23 mouse cellular contexts compared by ENCODE assay signal in genomic region chr2:114803241-114803640, GRCm38 (mm10).
DNase-seq lines count a peak whose midpoint lies in the region; ATAC-seq lines count a peak whose summit lies in the region.
"Had no signal": no experiment of that assay in that cellular context is flagged by ENCODE, and none has a peak within 500 bp of the region (broad histone marks: within the 10 kb centered on the region; RNA-seq: fewer than 3 reads in every experiment).

No protein-coding gene starts in this region.

- H3K9me3 ChIP-seq in lung, embryonic 16.5 days (ENCODE audit: control insufficient read depth, low read length), result no peaks in the 10 kb centered on the region
- no peaks in the 10 kb centered on the region for H3K9me3 ChIP-seq in liver, embryonic 12.5 days (replicated peaks)
- H3K9me3 ChIP-seq: forebrain, embryonic 10.5 days; forebrain, embryonic 13.5 days; G1E; hindbrain, embryonic 12.5 days had no signal

- no peak overlapping the region for H3K4me3 ChIP-seq in lung, embryonic 16.5 days (ENCODE audit: low read length)
- no peak overlapping the region for H3K4me3 ChIP-seq in liver, embryonic 12.5 days
- H3K4me3 ChIP-seq: forebrain, embryonic 10.5 days; forebrain, embryonic 13.5 days; hindbrain, embryonic 12.5 days had no signal

- no peak overlapping the region for H3K9ac ChIP-seq in lung, embryonic 16.5 days (ENCODE audit: low read length)
- H3K9ac ChIP-seq in liver, embryonic 12.5 days, result no peak overlapping the region
- H3K9ac ChIP-seq: forebrain, embryonic 13.5 days; hindbrain, embryonic 12.5 days had no signal

- no peaks in the 10 kb centered on the region for H3K36me3 ChIP-seq in lung, embryonic 16.5 days (ENCODE audit: control insufficient read depth, insufficient read depth, low read length)
- no peaks in the 10 kb centered on the region for H3K36me3 ChIP-seq in liver, embryonic 12.5 days
- H3K36me3 ChIP-seq: forebrain, embryonic 10.5 days; G1E; hindbrain, embryonic 12.5 days had no signal

- no peaks in the 10 kb centered on the region for H3K4me1 ChIP-seq in lung, embryonic 16.5 days (replicated peaks; ENCODE audit: control insufficient read depth, insufficient read depth, low read length)
- no peaks in the 10 kb centered on the region for H3K4me1 ChIP-seq in liver, embryonic 12.5 days
- H3K4me1 ChIP-seq: forebrain, embryonic 10.5 days; forebrain, embryonic 13.5 days; hindbrain, embryonic 12.5 days had no signal

- 0 out of 2 replicates have a peak overlapping the region, but pooled peaks have one; percentile 13 for H3K27ac ChIP-seq in lung, embryonic 16.5 days (ENCODE audit: low read length)
- no peak overlapping the region for H3K27ac ChIP-seq in liver, embryonic 12.5 days
- H3K27ac ChIP-seq: forebrain, embryonic 10.5 days; forebrain, embryonic 13.5 days; hindbrain, embryonic 12.5 days had no signal

- no peak for ATAC-seq in lung, embryonic 16.5 days (ENCODE audit: low read depth)
- no peak for ATAC-seq in liver, embryonic 12.5 days
- ATAC-seq: forebrain, embryonic 13.5 days; forebrain, embryonic 16.5 days; Patski had no signal

- 59% methylated on average over 3 of the region's 3 CpGs for WGBS in lung, embryonic 16.5 days
- WGBS in liver, embryonic 12.5 days (ENCODE audit: insufficient replicate concordance), result 61% methylated on average over 3 of the region's 3 CpGs

- DNase-seq in kidney, adult 9 months, result peak; percentile 9
- no peak for DNase-seq in kidney, adult 8-10 months
- DNase-seq in lung, postnatal 4 days, result no peak
- peak; percentile 25 for DNase-seq in lung, postnatal 10 days
- no peak for DNase-seq in gastrocnemius, postnatal 4 days (ENCODE audit: low spot score in 2 of 2)
- DNase-seq: adrenal gland, postnatal 10 days; B cell, adult 2 months; cerebellum, adult 18-20 months; cerebellum, adult 9-10 months; cerebellum, postnatal 14 days; gastrocnemius, postnatal 10 days; gastrocnemius, postnatal 36 days; heart, adult 11 months had no signal

- H3K4me2 ChIP-seq in lung, embryonic 16.5 days (ENCODE audit: low read depth, low read length), result no peak overlapping the region
- no peak overlapping the region for H3K4me2 ChIP-seq in liver, embryonic 12.5 days
- H3K4me2 ChIP-seq: forebrain, embryonic 13.5 days; heart, embryonic 11.5 days; hindbrain, embryonic 12.5 days had no signal

- no peaks in the 10 kb centered on the region for H3K27me3 ChIP-seq in lung, embryonic 16.5 days (ENCODE audit: control insufficient read depth, insufficient read depth, low read depth, low read length)
- H3K27me3 ChIP-seq in liver, embryonic 12.5 days (replicated peaks), result no peaks in the 10 kb centered on the region
- H3K27me3 ChIP-seq: CH12.LX; forebrain, embryonic 13.5 days; hindbrain, embryonic 12.5 days; Patski had no signal

Comparison
In these comparisons a context has a peak if more than half of its experiments do, and no peak if none do; other contexts are left out.
1. DNase-seq: peak in kidney, adult 9 months (single experiment) and lung, postnatal 10 days (single experiment); none in kidney, adult 8-10 months (0 of 2), lung, postnatal 4 days (0 of 2) and gastrocnemius, postnatal 4 days (0 of 2).